Mouse (Mus musculus): ENCODE results near the gene Shroom1.

GRCm38 (mm10) chr11:53430670-53431346, 26.2 kb upstream of the Shroom1 start, which contains the start of the genes Uqcrq and Gdf9:
- no peak for TF ChIP-seq CTCF (IDR thresholded peaks at IDR 0.05; ENCODE audit: low read depth, low read length)
- TF ChIP-seq POLR2A (IDR thresholded peaks at IDR 0.05; ENCODE audit: borderline replicate concordance, low read depth, low read length) = no peak
